Mouse (Mus musculus): ENCODE measurements around the gene Adra1d. TPM values are rescaled to one million over a fixed set of nuclear protein-coding genes. Genes with fewer than 3 reads are reported as not detected.

Adra1d gene
- total RNA-seq, 2 experiments from 2014 or later, result 64.3 to 65.7 TPM

DNA sequence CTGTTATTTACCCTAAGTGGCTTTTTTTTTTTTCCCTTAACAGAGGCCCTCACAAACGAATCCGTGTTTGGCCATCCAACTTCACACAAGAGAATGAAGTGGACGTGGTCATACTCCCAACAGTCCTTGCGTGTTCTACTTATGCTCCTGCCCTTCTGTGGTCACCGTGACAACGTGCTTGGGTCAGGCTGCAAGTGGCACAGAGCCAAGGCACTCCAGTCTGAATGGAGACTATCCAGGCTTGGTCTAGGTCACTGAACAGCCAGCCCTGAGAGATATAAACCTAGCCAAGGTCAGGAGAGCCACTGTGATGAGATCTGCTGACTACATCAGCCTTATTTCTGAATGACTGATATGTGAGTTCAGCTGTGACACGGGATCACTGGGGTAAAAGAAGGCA is 23.7 kb downstream of the Adra1d start:
- intact Hi-C loops (cut with DNase I), result no loop called here
- Histone ChIP-seq H3K27ac (no peak overlapping the region), H3K4me3 (no peak overlapping the region)
- DNase-seq (ENCODE audit: extremely low spot score in 1 of 2, low spot score in 2 of 2), result no peak
- TF ChIP-seq CTCF (IDR thresholded peaks at IDR 0.05), result no peak

GRCm38 (mm10) chr2:131535168-131535567 is 26.9 kb downstream of the Adra1d start:
- no peak for TF ChIP-seq CTCF (IDR thresholded peaks at IDR 0.05)
- Histone ChIP-seq H3K27ac (no peak overlapping the region), H3K4me3 (no peak overlapping the region)
- intact Hi-C loops (cut with DNase I), result no loop called here
- no peak for DNase-seq (ENCODE audit: extremely low spot score in 1 of 2, low spot score in 2 of 2)

DNA sequence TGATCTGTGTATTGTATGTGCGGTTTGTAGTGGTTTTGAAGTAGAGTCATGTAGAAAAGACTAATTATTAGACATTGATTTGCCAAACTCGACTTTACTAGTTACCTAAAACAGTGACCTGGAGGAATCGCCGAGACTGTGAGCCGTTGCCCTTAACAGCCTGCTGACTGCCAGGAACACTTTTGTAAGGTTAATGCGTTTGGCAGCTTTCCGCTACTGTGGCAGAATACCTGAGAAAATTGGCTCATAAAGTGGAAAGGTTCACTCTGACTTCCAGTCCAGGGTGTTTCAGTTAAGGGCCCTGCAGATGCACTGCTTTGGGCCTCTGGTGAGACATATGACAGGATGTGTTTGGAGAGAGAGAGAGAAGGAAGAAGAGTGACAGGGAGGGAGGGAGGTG is 30.8 kb downstream of the Adra1d start:
- H3K4me3 ChIP-seq, result no peak overlapping the region
- no peak for TF ChIP-seq CTCF (IDR thresholded peaks at IDR 0.05)
- H3K27ac ChIP-seq, result no peak overlapping the region
- no peak for DNase-seq (ENCODE audit: extremely low spot score in 1 of 2, low spot score in 2 of 2)
- intact Hi-C loops (cut with DNase I), result no loop called here

GRCm38 (mm10) chr2:131530623-131531008 is 31.5 kb downstream of the Adra1d start:
- peak; percentile 70 for TF ChIP-seq CTCF (IDR thresholded peaks at IDR 0.05)
- no peak overlapping the region for H3K4me3 ChIP-seq
- H3K27ac ChIP-seq, result no peak overlapping the region
- DNase-seq (ENCODE audit: extremely low spot score in 1 of 2, low spot score in 2 of 2), result peak; percentile 40 to 61
- intact Hi-C loops (cut with DNase I), result loop anchor here (1.0 kb wide), 1 partner anchor 107 kb away; no protein-coding TSS in a partner anchor

GRCm38 (mm10) chr2:131529898-131530622 is 32.0 kb downstream of the Adra1d start:
- Histone ChIP-seq H3K4me3 (no peak overlapping the region), H3K27ac (no peak overlapping the region)
- TF ChIP-seq CTCF (IDR thresholded peaks at IDR 0.05), result peak; percentile 82
- peak; percentile 52 to 63 for DNase-seq (ENCODE audit: extremely low spot score in 1 of 2, low spot score in 2 of 2)
- intact Hi-C loops (cut with DNase I), result loop anchor here (1.0 kb wide), 1 partner anchor 107 kb away; no protein-coding TSS in a partner anchor

GRCm38 (mm10) chr2:131527061-131527460 is 35.0 kb downstream of the Adra1d start:
- intact Hi-C loops (cut with DNase I), result no loop called here
- H3K4me3 ChIP-seq, result no peak overlapping the region
- peak in 1 of 2 experiments; percentile 36 for DNase-seq (ENCODE audit: extremely low spot score in 1 of 2, low spot score in 2 of 2)
- H3K27ac ChIP-seq, result no peak overlapping the region
- TF ChIP-seq CTCF (IDR thresholded peaks at IDR 0.05), result peak; percentile 55

GRCm38 (mm10) chr2:131520743-131521142 is 41.3 kb downstream of the Adra1d start:
- DNase-seq (ENCODE audit: extremely low spot score in 1 of 2, low spot score in 2 of 2), result no peak
- Histone ChIP-seq H3K27ac (no peak overlapping the region), H3K4me3 (no peak overlapping the region)
- intact Hi-C loops (cut with DNase I), result no loop called here
- TF ChIP-seq CTCF (IDR thresholded peaks at IDR 0.05), result no peak

- TF ChIP-seq CTCF (IDR thresholded peaks at IDR 0.05), result no peak
- intact Hi-C loops (cut with DNase I), result loop anchor here (10.0 kb wide), 1 partner anchor 424 kb away; no protein-coding TSS in a partner anchor
- DNase-seq (ENCODE audit: extremely low spot score in 1 of 2, low spot score in 2 of 2), result no peak
These were observed 43.3 kb downstream of the Adra1d start for GRCm38 (mm10) chr2:131518790-131519189.

DNA sequence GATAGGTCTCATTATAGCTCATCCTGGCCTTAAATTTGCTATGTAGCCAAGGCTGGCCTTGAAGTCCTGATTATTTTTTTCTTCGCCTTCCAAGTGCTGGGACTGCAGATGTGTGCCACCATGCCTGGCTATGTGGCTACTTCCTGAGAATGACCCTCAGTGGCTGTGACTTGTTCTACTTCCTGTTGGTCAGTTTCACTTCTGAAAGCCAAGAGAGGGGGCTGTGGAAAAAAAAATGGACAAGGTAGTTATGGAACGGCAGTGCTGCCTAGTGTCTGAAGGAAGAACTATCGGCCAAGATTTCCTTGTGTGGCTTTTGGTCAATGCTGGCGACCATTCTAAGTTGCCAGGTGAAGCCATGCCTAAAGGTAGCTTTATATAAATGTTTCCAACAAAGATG is 44.5 kb downstream of the Adra1d start:
- H3K4me3 ChIP-seq, result no peak overlapping the region
- TF ChIP-seq CTCF (IDR thresholded peaks at IDR 0.05), result no peak
- no peak for DNase-seq (ENCODE audit: extremely low spot score in 1 of 2, low spot score in 2 of 2)
- intact Hi-C loops (cut with DNase I), result loop anchor here (10.0 kb wide), 1 partner anchor 423 kb away; no protein-coding TSS in a partner anchor
- no peak overlapping the region for H3K27ac ChIP-seq

More at GRCm38 (mm10) chr2:131518790-131519189, 43.3 kb downstream of the Adra1d start:
- no peak overlapping the region for H3K4me3 ChIP-seq
- no peak overlapping the region for H3K27ac ChIP-seq

GRCm38 (mm10) chr2:131514055-131514621 is 47.9 kb downstream of the Adra1d start:
- Histone ChIP-seq H3K27ac (0 out of 2 replicates have a peak overlapping the region, but pooled peaks have one; percentile 13), H3K4me3 (no peak overlapping the region)
- intact Hi-C loops (cut with DNase I), result loop anchor here (10.0 kb wide), 1 partner anchor 419 kb away; no protein-coding TSS in a partner anchor
- no peak for DNase-seq (ENCODE audit: extremely low spot score in 1 of 2, low spot score in 2 of 2)
- peak; percentile 29 for TF ChIP-seq CTCF (IDR thresholded peaks at IDR 0.05)

DNA sequence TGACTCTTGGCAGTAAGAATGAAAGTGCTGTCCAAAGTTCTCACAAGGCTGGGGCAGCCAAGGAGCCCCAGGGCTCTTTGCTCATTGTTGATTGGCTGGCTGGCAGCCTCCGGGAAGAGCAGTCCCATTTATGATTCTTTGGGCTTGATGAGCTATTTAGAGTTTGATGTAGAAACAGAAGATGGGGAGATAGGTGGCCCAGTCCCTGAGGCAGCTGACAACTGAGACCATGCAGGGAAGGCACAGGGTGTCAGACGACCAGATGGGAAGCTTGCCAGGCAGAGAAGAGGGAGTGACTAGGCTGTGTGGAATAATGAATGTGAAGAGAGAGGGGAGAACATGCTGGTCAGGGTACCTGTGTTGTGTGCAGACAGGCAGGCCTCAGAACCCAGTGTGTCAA is 48.6 kb downstream of the Adra1d start:
- intact Hi-C loops (cut with DNase I), result loop anchor here (10.0 kb wide), 1 partner anchor 419 kb away; no protein-coding TSS in a partner anchor
- DNase-seq (ENCODE audit: extremely low spot score in 1 of 2, low spot score in 2 of 2), result no peak
- no peak for TF ChIP-seq CTCF (IDR thresholded peaks at IDR 0.05)
- Histone ChIP-seq H3K4me3 (no peak overlapping the region), H3K27ac (0 out of 2 replicates have a peak overlapping the region, but pooled peaks have one; percentile 13)

GRCm38 (mm10) chr2:131510531-131510930 is 51.6 kb downstream of the Adra1d start:
- TF ChIP-seq CTCF (IDR thresholded peaks at IDR 0.05), result no peak
- peak overlapping the region; percentile 45; the same call in 1 of the 2 replicates for H3K27ac ChIP-seq
- intact Hi-C loops (cut with DNase I), result loop anchor here (1.0 to 10.0 kb wide), 2 partner anchors 87 to 416 kb away; no protein-coding TSS in a partner anchor

More at GRCm38 (mm10) chr2:131510531-131510930, 51.6 kb downstream of the Adra1d start:
- DNase-seq (ENCODE audit: extremely low spot score in 1 of 2, low spot score in 2 of 2), result no peak
- H3K4me3 ChIP-seq, result no peak overlapping the region
